Mouse (Mus musculus) kidney, adult 9 months (tissue): ENCODE data around the gene Eif2b5.
A peak's percentile ranks its signal among the peaks of the same experiment; 100 is the strongest.
"Not testable (repeated sequence)": the region's sequence is repeated elsewhere in the genome, so short reads cannot be mapped to it uniquely, and the experiment has no call there.

Source experiments
- DNase-seq: peaks from one replicate; pipeline ENCODE4 v3.0.0; 2022

The Eif2b5 gene

DNA sequence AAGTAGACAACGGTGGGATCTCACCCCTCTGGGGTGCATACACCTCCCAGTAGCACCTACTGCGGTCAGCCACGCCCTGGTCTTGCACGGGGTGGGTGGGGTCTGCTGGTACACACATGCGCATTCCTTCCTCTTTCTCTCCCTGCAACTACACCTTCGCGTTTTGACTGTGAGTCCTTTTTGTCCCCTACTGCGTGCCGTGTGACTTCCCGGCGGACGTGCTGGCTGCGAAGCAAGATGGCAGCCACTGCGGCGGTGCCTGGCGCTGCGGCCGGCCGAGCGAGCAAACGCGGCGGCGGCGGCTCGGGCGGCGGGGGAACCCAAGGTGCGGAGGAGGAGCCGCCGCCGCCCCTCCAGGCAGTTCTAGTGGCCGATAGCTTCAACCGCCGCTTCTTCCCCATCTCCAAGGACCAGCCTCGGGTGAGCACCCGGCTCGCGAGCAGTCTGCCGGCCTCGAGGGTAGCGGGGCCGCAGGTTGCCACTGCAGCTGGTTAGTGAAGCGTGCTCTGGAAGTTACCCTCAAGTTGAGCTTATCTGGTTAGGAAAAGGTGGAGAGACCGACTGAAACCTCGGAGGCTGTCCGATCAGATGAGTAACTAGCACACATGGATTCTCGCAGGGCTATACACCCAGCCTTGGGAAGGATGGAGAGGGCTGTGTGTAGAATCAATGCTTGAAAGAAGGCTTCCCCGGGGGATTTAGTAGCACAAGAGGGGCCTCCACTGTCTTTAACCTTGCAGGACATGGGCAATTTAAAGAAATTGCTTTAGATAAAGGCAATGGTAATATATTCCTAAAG, at the start of gene Eif2b5:
Gene Eif2b5 (plus strand): TSS at position 141 of the 799 bp plus-strand sequence.
- peak; percentile 98 for DNase-seq

DNA sequence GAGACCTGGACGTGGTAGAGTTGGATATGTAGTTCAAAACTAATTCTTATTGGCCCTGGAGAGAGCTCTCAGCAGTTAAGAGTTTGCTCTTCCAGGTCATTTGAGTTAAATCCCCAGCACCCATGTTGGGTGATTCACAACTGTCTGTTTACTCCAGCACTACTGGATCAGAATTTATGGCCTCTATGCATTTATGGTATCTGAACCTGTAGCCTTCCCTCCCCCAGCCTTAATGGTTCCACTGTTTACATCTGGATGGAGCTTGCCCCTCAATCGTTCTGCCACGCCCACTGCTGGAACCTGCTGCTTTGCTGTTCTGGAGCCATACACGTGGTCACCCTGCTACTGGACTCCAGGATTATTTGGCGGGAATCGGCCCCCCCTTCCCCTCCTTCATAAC, 46.8 kb upstream of the Eif2b5 start:
- DNase-seq = peak; percentile 39

DNA sequence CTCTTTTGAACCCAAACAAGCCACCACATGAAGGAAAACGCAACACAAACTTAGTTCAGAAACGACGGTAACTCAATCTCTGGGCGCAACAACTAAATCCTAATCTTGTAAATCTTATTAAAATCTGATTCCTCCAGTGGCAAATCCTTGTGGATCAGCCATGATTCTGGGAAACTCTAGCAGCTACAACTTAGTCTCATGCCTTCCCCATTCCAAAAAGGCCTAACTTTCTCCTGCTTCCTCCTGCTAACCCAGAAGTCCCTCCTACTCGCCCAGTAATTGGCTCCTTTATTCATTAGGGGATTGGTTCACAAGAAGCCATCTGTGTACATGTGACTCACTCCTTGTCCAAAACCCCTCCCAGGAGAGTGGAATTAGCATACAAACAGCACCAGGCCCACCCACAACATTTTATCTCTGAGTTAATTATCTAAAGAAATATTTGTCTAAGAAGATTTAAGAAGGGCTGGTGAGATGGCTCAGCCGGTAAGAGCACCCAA, 44.4 kb upstream of the Eif2b5 start:
- no peak for DNase-seq

DNA sequence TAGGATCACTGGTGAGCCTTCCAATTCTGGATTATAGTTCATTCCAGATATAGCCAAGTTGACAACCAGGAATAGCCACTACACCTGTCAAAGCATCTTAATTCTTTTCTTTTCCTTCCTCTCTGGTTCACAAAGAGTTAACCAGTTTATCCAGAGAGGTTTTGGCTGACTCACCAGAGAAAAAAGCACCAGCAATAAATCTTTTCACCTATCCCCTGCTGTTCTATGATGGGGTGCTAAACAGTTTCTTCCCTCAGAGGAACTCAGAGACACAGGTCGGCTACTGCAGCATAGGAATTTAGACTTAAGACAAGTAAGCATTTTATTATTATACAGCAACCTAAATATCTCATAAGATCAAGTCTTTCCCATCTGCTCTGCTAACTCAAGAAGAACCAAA, 42.5 kb upstream of the Eif2b5 start:
- no peak for DNase-seq

DNA sequence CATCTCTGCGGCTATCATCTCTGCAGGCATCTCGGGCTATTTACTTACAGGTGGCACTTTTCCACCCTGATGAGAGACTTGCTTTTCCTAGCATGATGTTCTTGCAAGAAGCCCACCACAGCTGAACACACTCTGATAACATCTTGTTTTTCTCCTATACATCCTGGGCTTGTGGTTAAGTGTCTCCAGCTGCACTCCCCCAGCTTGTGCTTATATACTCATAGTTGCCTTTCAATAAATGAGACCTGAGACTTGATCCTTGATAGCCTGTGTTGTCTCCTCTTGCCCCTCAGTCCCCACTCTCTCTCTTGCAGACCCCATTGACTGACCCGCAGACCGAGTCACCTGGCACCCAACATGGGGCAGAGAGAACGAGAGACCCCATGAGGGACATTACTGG, 39.9 kb upstream of the Eif2b5 start:
- DNase-seq = not testable (repeated sequence)

DNA sequence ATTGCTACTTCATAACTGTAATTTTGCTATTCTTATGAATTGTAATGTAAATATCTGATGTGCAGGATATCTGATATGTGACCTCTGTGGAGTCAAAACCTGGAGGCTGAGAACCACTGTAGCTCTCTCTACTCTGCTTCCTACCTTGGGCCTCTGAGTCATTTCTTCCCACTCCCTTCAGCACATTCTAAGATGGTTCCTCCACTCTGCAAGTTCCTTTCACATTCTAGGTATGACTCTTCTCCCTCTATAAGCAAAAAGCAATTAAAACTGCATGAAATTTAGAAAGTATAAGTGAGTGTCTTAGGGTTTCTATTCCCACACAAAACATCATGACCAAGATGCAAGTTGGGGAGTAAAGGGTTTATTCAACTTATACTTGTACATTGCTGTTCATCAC, 33.9 kb upstream of the Eif2b5 start:
- no peak for DNase-seq

DNA sequence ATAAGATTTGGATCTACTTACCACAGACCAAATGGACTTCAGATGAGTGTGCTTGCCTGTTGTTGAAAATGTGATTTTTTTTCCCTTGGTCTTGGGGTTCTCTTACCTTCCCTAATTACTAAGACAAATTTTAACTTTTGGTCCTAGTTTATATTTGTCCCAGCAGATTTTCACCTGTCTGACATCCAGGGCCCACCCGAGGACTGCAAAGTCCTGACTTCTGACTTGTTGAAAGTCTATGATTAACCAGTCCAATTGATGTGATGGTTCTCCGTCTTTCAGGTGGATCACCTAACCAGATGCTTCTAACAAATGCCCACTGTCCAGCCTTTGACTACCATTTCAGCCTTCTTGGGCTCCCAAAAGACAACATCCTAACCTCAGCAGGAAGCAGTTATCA, 27.6 kb upstream of the Eif2b5 start:
- DNase-seq = peak; percentile 66

DNA sequence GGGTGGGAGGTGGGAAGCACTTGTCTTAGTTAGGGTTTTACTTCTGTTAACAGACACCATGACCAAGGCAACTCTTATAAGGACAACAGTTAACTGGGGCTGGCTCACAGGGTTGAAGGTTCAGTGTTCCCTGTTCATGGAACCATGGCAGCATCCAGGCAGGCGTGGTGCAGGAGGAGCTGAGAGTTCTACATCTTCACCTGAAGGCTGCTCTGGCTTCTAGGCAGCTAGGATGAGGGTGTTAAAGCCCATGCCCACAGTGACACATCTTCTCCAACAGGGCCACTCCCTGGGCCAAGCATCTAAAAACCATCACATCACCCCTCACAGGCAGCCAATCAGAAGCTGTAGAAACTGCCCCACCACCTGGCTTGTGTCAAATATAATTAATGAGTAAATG, 26.9 kb upstream of the Eif2b5 start:
- peak; percentile 81 for DNase-seq

DNA sequence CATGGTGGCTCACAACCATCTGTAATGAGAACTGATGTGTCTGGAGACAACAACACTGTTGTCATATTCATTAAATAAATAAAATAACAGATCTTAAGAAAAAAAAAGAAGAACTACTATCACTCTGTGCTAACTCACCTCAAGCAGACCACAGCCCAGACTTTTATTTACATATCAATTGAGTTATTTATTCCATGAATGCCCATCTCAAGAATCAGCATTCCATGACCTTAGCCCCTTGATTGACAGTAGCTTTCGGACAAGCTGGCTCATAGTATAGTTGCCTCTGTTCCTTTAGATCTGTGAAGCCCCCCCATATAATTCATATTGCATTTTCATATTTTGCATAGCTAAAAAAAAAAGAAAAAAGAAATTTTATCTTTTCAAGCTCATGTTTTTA, 24.9 kb upstream of the Eif2b5 start:
- no peak for DNase-seq

DNA sequence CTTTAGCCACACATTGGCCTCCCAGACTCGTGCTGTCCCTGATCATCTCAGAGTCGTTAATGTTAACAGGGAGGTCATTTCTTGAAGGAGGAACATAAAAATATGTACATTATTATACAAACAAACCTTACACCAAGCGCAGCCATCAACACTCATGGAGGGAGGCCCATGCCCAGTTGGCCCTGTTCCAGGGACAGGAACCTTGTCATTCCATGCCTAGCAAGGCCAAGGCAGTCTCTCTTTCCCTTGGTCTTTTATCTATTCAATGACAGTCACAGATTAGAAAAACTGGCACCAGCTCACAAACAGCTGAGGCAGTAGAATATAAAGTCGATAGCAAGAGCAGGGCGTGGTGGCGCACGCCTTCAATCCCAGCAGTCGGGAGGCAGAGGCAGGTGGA, 24.4 kb upstream of the Eif2b5 start:
- no peak for DNase-seq

DNA sequence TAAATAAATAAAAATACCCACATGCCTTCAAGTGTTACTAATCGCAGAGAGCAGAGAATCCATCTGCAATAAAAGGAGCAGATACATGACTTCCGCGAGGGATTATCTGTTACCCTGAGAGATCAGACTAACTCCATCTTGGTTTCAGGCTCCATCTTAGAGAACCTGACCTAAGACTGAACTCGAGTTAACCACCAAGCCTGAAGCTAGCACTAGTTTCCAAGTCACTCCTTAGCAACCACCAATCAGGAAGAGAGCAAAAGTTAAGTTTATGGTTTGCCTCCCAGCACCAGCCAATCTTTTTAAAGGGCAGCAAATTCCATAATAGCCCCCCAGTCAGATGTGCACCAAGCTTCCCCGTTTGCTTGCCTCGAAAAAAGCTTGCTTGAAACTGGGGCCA, 23.8 kb upstream of the Eif2b5 start:
- no peak for DNase-seq

DNA sequence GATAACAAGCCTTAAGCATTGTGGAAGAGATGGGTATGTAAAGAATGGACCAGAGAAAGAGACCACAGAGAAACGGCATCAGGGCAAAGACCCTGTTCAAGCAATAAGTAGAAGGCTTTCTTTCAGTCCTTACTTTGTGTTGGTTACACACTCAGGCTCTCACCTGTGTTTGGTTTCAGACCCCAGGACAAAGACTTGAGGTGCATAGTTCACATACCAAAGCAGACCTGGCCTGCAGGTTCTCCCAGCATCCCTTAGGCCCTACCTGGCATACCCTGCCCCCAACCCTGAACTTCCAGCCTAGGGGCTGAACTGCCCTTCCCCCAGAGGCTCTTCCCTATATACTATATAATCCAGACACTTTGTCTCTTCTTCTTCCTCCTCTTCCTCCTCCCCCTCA, 23.3 kb upstream of the Eif2b5 start:
- DNase-seq = no peak

DNA sequence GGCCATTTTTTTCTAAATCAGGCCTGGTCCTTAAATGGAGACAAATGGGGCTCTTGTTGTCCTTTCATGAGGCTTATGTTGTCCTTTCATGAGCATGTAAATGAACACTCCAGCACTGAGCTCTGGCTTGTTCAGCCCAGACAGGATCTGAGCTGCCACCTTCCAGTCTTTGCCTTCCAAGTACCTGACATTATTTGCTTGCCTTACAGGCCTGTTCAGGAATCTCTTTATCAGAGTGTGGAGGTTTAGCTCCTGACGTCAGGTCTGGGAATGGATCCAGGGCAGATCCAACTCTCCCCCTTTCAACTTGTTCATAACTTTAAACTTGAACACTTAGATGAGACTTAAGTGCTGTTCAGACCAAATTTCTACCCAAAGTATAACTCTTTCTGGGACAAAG, 21.8 kb upstream of the Eif2b5 start:
- DNase-seq = peak; percentile 39

DNA sequence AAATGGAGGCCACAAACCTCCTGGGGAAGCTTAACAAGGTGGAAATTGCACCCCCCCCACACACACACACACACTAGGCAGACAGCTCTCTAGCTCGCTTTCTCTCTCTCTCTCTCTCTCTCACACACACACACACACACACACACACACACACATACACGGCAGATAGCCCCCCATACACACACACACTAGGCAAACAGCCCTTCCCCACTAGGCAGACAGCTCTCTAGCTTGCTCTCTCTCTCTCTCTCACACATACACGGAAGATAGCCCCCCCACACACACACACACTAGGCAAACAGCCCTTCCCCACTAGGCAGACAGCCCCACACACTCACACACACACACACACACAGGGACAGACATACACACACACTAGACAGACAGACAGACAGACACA, 21.3 kb upstream of the Eif2b5 start:
- DNase-seq = no peak

DNA sequence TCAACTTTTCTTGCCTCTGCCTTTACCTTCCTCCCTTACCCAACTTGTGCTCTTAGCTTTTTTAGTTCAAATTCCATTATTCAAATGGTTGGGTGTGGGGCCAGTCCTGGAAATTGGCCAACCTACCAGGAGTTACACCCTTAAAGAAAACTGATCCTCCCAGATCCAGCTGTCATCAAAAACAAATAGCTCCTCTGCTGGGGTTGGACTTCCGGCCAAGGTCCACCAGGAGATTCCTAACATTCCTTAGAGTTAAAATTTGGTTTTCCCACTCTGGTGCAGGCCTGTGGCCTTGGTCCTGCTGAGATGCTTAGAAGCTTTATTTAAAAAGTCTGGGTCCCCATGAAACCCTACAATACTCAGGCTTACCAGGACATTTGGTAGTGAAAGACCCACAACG, 20.1 kb upstream of the Eif2b5 start:
- DNase-seq = peak; percentile 90

DNA sequence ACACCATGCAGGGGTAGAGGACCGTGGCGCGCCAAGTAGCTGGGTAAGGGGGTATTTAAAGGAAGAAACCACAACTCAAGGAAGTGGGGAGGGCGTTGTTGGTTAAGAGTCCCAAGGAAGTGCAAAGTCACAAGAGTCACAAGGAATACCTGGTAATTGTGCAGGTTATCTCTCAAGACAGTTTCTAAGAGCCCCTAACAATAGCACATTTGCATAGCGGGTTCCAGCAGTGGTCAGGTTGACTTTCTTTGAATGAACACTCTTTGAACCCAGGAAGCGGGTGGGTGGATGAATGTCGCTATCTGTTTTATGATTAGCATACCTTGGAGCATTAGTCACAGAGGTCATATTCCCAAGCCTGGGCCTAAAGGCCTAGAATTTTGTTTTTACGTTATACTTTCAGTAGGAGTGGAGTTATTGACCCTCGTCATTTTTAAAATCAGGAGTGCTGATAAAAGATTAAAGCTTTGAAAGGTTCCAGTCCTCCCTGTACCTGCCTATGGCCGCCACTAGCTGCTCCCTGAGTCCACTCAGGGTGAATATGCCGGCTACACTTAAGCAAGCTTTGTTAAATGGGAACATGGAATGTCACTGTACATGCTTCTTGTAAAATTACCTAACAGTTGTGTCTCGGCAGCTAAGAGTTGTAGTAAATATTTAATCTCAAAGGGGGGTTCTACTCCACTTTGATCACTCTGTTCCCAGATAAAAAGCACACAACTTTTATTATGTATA, 19.4 kb upstream of the Eif2b5 start:
- DNase-seq = not testable (repeated sequence)

DNA sequence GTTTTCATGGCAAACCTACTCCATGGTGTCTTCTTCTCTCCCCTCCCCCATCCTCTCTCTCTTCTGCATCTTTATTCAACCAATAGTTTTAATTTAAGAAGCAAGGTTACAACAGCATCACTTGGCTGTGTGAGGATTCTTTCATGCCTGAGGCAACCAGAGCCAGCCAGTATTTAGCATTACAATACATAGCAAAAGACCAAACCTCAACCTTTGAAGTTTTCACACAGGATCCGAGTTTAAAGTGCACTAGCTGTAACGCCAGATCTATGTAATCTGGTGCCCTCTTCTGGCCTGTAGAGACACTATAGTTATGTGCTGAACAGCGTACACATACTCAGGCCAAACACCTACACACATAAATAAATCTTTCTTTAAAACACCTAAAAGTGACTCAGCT, 18.5 kb upstream of the Eif2b5 start:
- DNase-seq = peak; percentile 73

DNA sequence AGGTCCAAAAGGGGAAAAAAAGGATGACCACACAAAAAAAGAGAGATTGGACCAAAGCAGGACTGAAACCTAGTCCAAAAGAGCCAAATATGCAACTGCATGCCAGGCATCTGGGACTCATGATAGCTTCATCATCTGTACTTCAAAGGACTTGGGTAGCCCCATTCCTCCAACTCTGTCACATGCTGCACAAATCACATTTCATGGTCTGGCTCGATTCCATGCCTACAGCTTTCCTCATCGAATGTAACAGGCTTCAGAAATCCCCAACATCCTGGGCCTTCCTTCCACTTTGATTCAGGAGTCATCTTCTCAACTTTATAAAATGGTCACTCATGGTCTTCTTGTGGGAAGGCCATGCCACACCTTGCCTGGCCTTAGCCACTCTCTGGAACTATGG, 16.9 kb upstream of the Eif2b5 start:
- no peak for DNase-seq

DNA sequence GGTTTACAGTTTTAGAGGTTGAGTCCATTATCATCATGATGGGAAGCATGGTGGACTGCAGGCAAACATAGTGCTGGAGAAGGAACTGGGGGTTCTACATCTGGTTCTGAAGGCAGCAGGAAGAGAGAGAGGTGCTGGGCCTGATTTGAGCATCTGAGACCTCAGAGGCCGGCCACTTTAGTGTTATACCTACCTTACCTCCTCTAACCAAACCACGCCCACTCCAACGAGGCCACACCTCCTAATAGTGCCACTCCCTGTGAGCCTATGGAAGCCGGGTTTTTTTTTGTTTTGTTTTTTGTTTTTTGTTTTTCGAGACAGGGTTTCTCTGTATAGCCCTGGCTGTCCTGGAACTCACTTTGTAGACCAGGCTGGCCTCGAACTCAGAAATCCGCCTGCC, 14.9 kb upstream of the Eif2b5 start:
- DNase-seq = not testable (repeated sequence)

DNA sequence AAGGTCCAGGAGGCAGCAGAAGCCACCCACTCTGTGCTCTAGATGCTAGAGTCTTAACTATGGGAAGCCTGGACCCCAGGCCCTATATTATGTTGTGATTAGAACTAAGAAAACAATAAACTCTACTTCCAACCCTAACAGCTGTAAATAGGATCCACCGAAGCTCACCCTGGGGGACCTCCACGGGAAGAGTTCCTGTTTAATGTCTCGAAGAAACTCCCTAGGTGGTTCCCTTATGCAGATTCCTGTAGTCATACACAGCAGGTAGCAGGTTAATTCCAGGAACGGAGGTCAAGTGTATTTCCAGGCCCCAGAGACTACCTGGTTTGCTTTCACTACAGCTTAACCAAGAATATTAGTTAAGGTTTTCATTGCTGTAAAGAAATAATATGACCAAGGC, 13.6 kb upstream of the Eif2b5 start:
- DNase-seq = no peak

DNA sequence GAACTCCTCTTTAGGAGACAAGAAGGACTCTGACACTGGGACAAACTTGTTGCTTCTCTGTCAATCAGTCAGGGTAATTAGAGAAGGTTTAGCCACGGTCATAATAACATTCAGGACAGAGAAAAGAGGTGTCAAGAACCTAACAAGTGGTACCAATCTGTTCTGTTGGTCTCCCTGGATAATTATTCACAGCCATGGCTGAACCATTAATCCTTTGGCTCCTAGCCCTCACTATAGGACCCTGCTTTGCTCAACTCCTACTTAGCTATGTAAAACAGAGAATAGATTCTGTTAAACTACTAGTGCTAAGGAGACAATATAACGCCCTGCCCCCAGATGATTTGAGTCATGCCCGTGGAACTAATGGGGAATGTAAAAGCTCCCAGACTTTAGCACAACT, 12.6 kb upstream of the Eif2b5 start:
- peak; percentile 90 for DNase-seq

DNA sequence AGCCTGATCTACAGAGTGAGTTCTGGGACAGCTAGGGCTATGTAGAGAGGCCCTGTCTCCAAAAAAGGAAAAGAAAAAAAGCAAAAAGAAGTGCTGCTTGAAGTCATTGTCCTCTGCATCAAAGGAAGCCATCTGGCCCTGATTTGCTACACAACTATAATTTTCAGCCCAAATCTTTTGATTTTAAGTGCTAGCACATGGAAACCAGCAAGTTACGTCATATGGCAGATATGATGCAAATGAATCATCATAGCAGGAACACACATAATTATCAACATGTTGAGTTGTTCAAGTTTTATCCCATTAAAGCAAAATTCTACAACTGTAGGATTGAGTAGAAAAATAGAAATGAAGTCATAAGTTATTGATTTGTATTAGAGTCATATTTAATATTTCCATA, 10.5 kb upstream of the Eif2b5 start:
- DNase-seq = no peak

DNA sequence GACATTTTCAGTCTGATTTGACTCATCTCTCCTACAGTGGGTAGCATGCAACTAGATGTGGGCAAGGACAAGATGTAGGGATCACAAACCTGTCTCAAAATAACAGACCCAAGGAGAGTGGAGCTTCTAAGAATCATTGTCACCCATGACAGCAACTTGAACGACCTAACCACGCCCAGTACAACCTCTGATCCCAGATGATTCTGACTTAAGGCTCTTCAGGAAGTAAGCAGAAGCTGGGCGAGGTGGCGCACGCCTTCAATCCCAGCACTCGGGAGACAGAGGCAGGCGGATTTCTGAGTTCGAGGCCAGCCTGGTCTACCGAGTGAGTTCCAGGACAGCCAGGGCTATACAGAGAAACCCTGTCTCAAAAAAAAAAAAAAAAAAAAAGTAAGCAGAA, 9.9 kb upstream of the Eif2b5 start:
- DNase-seq = not testable (repeated sequence)

DNA sequence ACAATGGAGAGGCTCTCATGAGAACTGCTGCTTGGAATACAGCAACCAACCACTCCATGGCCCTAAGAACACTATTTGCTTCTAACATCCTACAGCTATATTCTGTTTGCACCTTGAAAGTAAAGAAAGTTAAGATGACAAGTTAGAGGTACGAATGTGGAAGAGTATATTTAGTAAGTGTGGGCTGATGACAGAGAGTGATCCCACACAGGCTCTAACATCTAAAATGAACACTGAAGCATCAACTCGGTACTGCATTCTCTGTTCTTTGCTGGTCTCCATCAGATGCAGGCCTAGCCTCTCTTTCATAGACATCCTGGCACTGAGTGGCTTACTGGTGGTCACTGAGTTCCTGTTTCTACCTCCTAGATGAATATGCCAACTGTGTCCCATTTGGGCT, 9.4 kb upstream of the Eif2b5 start:
- no peak for DNase-seq
